Mouse (Mus musculus): Measurements from ENCODE around the gene Gm5538. TPM values are rescaled to one million over a fixed set of nuclear protein-coding genes. Genes with fewer than 3 reads are reported as not detected.

The Gm5538 gene
- not detected in 2 replicates for polyA plus RNA-seq (2015; fragmentation: Nextera tagmentation; extraction: Ambion mirVana)

DNA sequence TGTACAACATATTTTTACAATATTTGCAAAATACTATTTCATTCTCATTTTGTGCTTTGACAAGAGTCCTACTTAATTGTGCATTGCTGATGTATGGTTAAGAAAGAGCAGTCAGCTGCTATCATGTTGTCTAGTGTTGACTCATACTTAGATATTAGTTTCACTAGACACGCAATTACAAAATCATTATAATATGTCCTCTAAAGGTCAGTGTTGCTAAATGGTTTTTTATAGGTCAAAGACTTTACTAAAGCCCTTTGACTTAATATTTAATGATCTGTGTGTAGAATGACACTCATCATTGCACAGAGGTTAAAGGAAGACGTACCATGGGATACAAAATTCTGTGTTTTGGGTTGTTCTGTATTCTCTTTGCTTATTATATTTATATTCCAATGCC is at the start of gene Gm5538:
Gene Gm5538, plus strand, starts transcription at position 301 of the 400 bp plus-strand sequence.
- Histone ChIP-seq H3K27ac (no peak within 1 kb of the TSS), H3K4me2 (no peak within 1 kb of the TSS), H3K36me3 (no peaks in the 10 kb centered on the region), H3K9me3 (replicated peaks) (no peaks in the 10 kb centered on the region), H3K4me1 (replicated peaks) (no peaks in the 10 kb centered on the region), H3K4me3 (no peak within 1 kb of the TSS), H3K9ac (no peak within 1 kb of the TSS), H3K27me3 (no peaks in the 10 kb centered on the region)
- 86% methylated on average over 2 of the region's 2 CpGs for WGBS
- no peak for ATAC-seq (replicated peaks; ENCODE audit: insufficient number of reproducible peaks, insufficient read depth, low FRiP score, low read depth)

DNA sequence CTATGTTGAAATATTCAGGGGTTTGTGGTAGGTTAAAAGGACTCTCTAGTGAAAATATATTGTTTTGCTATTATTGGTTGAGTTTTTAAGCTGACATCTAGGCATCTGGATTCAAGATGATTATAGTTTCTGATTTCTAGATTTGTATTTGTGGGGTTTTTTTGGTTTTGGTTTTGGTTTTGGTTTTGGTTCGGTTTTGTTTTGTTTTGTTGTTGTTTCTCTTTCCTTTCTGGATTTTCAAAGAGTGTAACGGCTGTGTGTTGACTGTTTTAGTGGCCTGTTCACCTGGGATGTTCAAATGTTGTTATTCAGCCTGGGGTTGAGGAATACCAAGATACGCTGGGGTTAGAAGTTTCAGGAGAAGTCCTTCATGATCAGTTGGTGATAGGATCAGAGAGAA is 32.2 kb upstream of the Gm5538 start:
- Histone ChIP-seq H3K4me2 (no peak overlapping the region), H3K27ac (no peak overlapping the region), H3K36me3 (no peaks in the 10 kb centered on the region), H3K4me3 (no peak overlapping the region), H3K9ac (no peak overlapping the region), H3K27me3 (no peaks in the 10 kb centered on the region), H3K9me3 (replicated peaks) (no peaks in the 10 kb centered on the region), H3K4me1 (replicated peaks) (no peaks in the 10 kb centered on the region)
- 73% methylated on average over 3 of the region's 3 CpGs for WGBS
- no peak for ATAC-seq (replicated peaks; ENCODE audit: insufficient number of reproducible peaks, insufficient read depth, low FRiP score, low read depth)

DNA sequence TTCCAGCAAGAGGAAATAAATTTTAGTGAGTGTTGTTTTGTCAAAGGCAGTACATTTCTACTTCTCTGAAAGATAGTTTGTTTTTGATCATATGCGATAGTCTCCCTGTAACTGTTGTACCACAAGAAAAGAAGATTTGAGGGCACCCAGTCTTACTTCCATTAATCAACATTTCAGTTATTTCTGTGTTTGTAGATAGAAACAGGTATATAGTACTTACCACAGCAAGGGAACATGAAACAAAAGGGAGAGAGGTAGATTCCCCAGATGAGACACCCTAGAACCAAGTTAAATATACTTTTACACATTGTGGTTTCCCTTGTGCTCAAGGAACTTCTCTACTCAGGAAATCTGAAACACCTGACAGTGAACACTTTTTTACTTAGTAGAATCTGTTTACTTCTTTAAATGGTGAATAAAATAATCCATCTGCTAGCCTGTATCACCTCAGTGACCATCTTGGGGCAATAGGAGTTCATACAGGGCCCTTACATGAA is 26.9 kb upstream of the Gm5538 start:
- H3K36me3 ChIP-seq = no peaks in the 10 kb centered on the region
- H3K4me3 ChIP-seq = no peak overlapping the region
- no peak overlapping the region for H3K4me2 ChIP-seq
- ATAC-seq (replicated peaks; ENCODE audit: insufficient number of reproducible peaks, insufficient read depth, low FRiP score, low read depth) = no peak
- no peaks in the 10 kb centered on the region for H3K27me3 ChIP-seq
- H3K9me3 ChIP-seq (replicated peaks) = no peaks in the 10 kb centered on the region
- no peaks in the 10 kb centered on the region for H3K4me1 ChIP-seq (replicated peaks)
- H3K27ac ChIP-seq = no peak overlapping the region
- no peak overlapping the region for H3K9ac ChIP-seq
- 81% methylated on average over 1 of the region's 1 CpGs for WGBS

DNA sequence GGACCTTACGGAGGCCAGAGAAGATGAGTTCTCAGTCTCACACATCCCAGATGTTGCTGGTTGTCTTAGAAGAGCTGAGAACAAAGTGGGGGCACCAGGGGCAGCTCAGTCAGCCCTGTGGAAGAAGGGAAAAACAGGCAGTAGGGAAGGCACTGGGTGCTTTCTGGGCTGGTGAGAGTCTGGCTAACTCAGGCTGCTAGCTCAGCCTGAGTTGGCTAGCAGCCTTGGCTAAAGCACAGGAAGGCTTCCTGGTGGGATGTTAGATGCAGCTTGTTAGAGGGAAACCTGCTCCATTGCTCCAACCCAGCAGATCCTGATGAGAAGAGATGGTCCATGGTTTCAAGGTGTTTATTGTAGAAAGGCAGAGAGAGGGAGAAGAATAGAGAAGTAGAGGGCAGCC is 10.3 kb downstream of the Gm5538 start:
- Histone ChIP-seq H3K27me3 (no peaks in the 10 kb centered on the region), H3K4me3 (no peak overlapping the region), H3K9me3 (replicated peaks) (no peaks in the 10 kb centered on the region), H3K4me2 (no peak overlapping the region), H3K4me1 (replicated peaks) (no peaks in the 10 kb centered on the region), H3K9ac (no peak overlapping the region), H3K27ac (no peak overlapping the region), H3K36me3 (no peaks in the 10 kb centered on the region)
- 94% methylated on average over 1 of the region's 1 CpGs for WGBS
- ATAC-seq (replicated peaks; ENCODE audit: insufficient number of reproducible peaks, insufficient read depth, low FRiP score, low read depth) = no peak

DNA sequence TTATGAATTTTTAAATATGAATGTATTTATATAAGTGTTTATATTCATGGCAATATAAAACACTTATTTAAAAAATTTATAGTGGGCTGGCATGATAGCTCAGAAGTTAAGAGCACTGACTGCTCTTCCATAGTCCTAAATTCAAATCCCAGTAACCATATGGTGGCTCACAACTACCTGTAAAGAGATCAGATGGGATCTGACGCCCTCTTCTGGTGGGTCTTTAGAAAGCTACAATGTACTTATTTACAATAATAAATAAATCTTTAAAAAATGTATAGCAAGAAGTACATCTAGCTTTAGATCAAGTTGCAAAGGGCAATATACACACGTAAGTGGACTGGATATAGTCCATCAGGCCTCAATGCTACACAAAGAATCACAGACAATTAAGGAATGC is 14.6 kb downstream of the Gm5538 start:
- Histone ChIP-seq H3K9ac (no peak overlapping the region), H3K36me3 (no peaks in the 10 kb centered on the region), H3K27me3 (no peaks in the 10 kb centered on the region), H3K4me2 (no peak overlapping the region), H3K4me1 (replicated peaks) (no peaks in the 10 kb centered on the region), H3K9me3 (replicated peaks) (no peaks in the 10 kb centered on the region), H3K4me3 (no peak overlapping the region), H3K27ac (no peak overlapping the region)
- ATAC-seq (replicated peaks; ENCODE audit: insufficient number of reproducible peaks, insufficient read depth, low FRiP score, low read depth) = no peak
- 10% methylated on average over 2 of the region's 2 CpGs for WGBS

Other genes starting within 250 kb of the Gm5538 start
- gene Gm8298, start 131.3 kb downstream of the Gm5538 start, polyA plus RNA-seq (2015; fragmentation: Nextera tagmentation; extraction: Ambion mirVana) = not detected in 2 replicates
- not detected in 2 replicates for gene C130079G13Rik, start 195.4 kb downstream of the Gm5538 start, polyA plus RNA-seq (2015; fragmentation: Nextera tagmentation; extraction: Ambion mirVana)